Mouse (Mus musculus) hindbrain, embryonic 10.5 days (tissue): ENCODE measurements around the gene Robo2. TPM values are rescaled to one million over a fixed set of nuclear protein-coding genes. Genes with fewer than 3 reads are reported as not detected.

ENCODE experiments used
- DNase-seq: peaks from one replicate; pipeline ENCODE4 v3.0.0-alpha.2; 2017; ENCODE audit warnings: low spot score
- H3K27ac ChIP-seq: fragments of 300-500 bp; sonication (generic); 2 replicates; pipeline ENCODE4 v1.5.1; 2016; ENCODE audit warnings: mild to moderate bottlenecking, moderate library complexity
- H3K27me3 ChIP-seq: fragments of 300-500 bp; sonication (generic); 2 replicates; pipeline ENCODE4 v1.6.1; 2016; ENCODE audit warnings: mild to moderate bottlenecking; ENCODE audit not compliant: poor library complexity, insufficient read depth, severe bottlenecking
- H3K36me3 ChIP-seq: fragments of 300-500 bp; sonication (generic); 2 replicates; pipeline ENCODE4 v1.6.1; 2016; ENCODE audit warnings: mild to moderate bottlenecking, moderate library complexity
- H3K4me1 ChIP-seq: fragments of 300-500 bp; sonication (generic); replicated peaks from 2 replicates; pipeline ENCODE4 v1.6.1; 2016; ENCODE audit warnings: mild to moderate bottlenecking
- H3K4me3 ChIP-seq: fragments of 300-500 bp; sonication (generic); 2 replicates; pipeline ENCODE4 v1.5.1; 2016; ENCODE audit warnings: mild to moderate bottlenecking, moderate library complexity
- H3K9me3 ChIP-seq: fragments of 300-500 bp; sonication (generic); 2 replicates; pipeline ENCODE4 v1.6.1; 2016; ENCODE audit warnings: mild to moderate bottlenecking, moderate library complexity
- WGBS: fragments of 180-500 bp; shearing (Covaris S2); methylation state at CpG from one replicate; pipeline ENCODE4 v1.1.7; 2016; 5-methylcytosine and 5-hydroxymethylcytosine counted together
- polyA plus RNA-seq: library from polyadenylated mRNA; unstranded; fragments of >200 nt; fragmentation: Nextera tagmentation; extraction: Ambion mirVana; gene quantifications from 2 replicates; pipeline ENCODE4 v1.2.1, GENCODE M21; 2016

Robo2 gene
- 16.7 and 21.9 TPM in 2 replicates for polyA plus RNA-seq

- peak; percentile 78 for DNase-seq
- Histone ChIP-seq H3K27me3 (peaks cover 17% of the 10 kb centered on the region), H3K27ac (peak within 1 kb of the TSS; percentile 86), H3K9me3 (no peaks in the 10 kb centered on the region), H3K36me3 (no peaks in the 10 kb centered on the region), H3K4me1 (peaks cover 26% of the 10 kb centered on the region), H3K4me3 (peak within 1 kb of the TSS; percentile 69)
- under 1% methylated on average over 43 of the region's 43 CpGs for WGBS
Observed at GRCm38 (mm10) chr16:74411481-74412251, at the start of gene Robo2. Gene Robo2, minus strand, starts transcription at chr16:74411825.

- H3K4me3 ChIP-seq, result no peak overlapping the region
- H3K27ac ChIP-seq, result no peak overlapping the region
- 88% methylated on average over 3 of the region's 3 CpGs for WGBS
- no peak for DNase-seq
- H3K9me3 ChIP-seq, result no peaks in the 10 kb centered on the region
- H3K4me1 ChIP-seq, result peaks cover 11% of the 10 kb centered on the region
- no peaks in the 10 kb centered on the region for H3K36me3 ChIP-seq
- no peaks in the 10 kb centered on the region for H3K27me3 ChIP-seq
Observed at GRCm38 (mm10) chr16:74458138-74458537, 46.5 kb upstream of the Robo2 start.

GRCm38 (mm10) chr16:74457736-74458135 lies 46.1 kb upstream of the Robo2 start:
- no peak overlapping the region for H3K27ac ChIP-seq
- no peaks in the 10 kb centered on the region for H3K27me3 ChIP-seq
- H3K4me3 ChIP-seq, result no peak overlapping the region
- H3K4me1 ChIP-seq, result peaks cover 11% of the 10 kb centered on the region
- DNase-seq, result no peak
- H3K36me3 ChIP-seq, result no peaks in the 10 kb centered on the region
- WGBS, result 93% methylated on average over 8 of the region's 8 CpGs
- no peaks in the 10 kb centered on the region for H3K9me3 ChIP-seq

- 83% methylated on average over 5 of the region's 5 CpGs for WGBS
- H3K27me3 ChIP-seq, result no peaks in the 10 kb centered on the region
- peaks cover 11% of the 10 kb centered on the region for H3K4me1 ChIP-seq
- no peaks in the 10 kb centered on the region for H3K36me3 ChIP-seq
- H3K4me3 ChIP-seq, result no peak overlapping the region
- no peak for DNase-seq
- H3K9me3 ChIP-seq, result no peaks in the 10 kb centered on the region
- no peak overlapping the region for H3K27ac ChIP-seq
Observed at GRCm38 (mm10) chr16:74456808-74457470, 45.3 kb upstream of the Robo2 start.

GRCm38 (mm10) chr16:74455179-74455578 lies 43.6 kb upstream of the Robo2 start:
- Histone ChIP-seq H3K27ac (no peak overlapping the region), H3K9me3 (no peaks in the 10 kb centered on the region), H3K36me3 (no peaks in the 10 kb centered on the region), H3K4me3 (no peak overlapping the region), H3K27me3 (no peaks in the 10 kb centered on the region), H3K4me1 (peaks cover 11% of the 10 kb centered on the region)
- no peak for DNase-seq
- WGBS, result 35% methylated on average over 2 of the region's 2 CpGs

GRCm38 (mm10) chr16:74448025-74448424 lies 36.4 kb upstream of the Robo2 start:
- H3K4me3 ChIP-seq, result no peak overlapping the region
- no peaks in the 10 kb centered on the region for H3K36me3 ChIP-seq
- no peaks in the 10 kb centered on the region for H3K9me3 ChIP-seq
- no peak for DNase-seq
- H3K27ac ChIP-seq, result no peak overlapping the region
- H3K4me1 ChIP-seq, result no peaks in the 10 kb centered on the region
- H3K27me3 ChIP-seq, result no peaks in the 10 kb centered on the region
- 96% methylated on average over 4 of the region's 4 CpGs for WGBS

GRCm38 (mm10) chr16:74427071-74427470 lies 15.4 kb upstream of the Robo2 start:
- WGBS, result 36% methylated on average over 2 of the region's 2 CpGs
- no peak for DNase-seq

GRCm38 (mm10) chr16:74420324-74420723 lies 8.7 kb upstream of the Robo2 start:
- no peaks in the 10 kb centered on the region for H3K27me3 ChIP-seq
- no peak overlapping the region for H3K4me3 ChIP-seq
- DNase-seq, result no peak
- WGBS, result 75% methylated on average over 2 of the region's 2 CpGs
- 0 out of 2 replicates have a peak, but pooled peaks cover 3% of the 10 kb centered on the region for H3K4me1 ChIP-seq
- H3K36me3 ChIP-seq, result no peaks in the 10 kb centered on the region
- no peaks in the 10 kb centered on the region for H3K9me3 ChIP-seq
- H3K27ac ChIP-seq, result no peak overlapping the region

More at GRCm38 (mm10) chr16:74427071-74427470, 15.4 kb upstream of the Robo2 start:
- H3K9me3 ChIP-seq, result no peaks in the 10 kb centered on the region
- no peak overlapping the region for H3K4me3 ChIP-seq
- H3K36me3 ChIP-seq, result no peaks in the 10 kb centered on the region
- no peaks in the 10 kb centered on the region for H3K27me3 ChIP-seq
- H3K27ac ChIP-seq, result no peak overlapping the region
- H3K4me1 ChIP-seq, result peaks cover 3% of the 10 kb centered on the region; the same call in 1 of the 2 replicates

- Histone ChIP-seq H3K9me3 (no peaks in the 10 kb centered on the region), H3K4me1 (peaks cover 26% of the 10 kb centered on the region), H3K4me3 (peak overlapping the region; percentile 69), H3K27ac (peak overlapping the region; percentile 86), H3K36me3 (no peaks in the 10 kb centered on the region), H3K27me3 (peaks cover 17% of the 10 kb centered on the region)
- peak; percentile 68 for DNase-seq
- under 1% methylated on average over 20 of the region's 20 CpGs for WGBS
Observed at GRCm38 (mm10) chr16:74412471-74413291, 1.1 kb upstream of the Robo2 start.

- Histone ChIP-seq H3K27ac (peak overlapping the region; percentile 86), H3K36me3 (no peaks in the 10 kb centered on the region), H3K9me3 (no peaks in the 10 kb centered on the region), H3K4me3 (peak overlapping the region; percentile 69), H3K4me1 (peaks cover 26% of the 10 kb centered on the region), H3K27me3 (peaks cover 17% of the 10 kb centered on the region)
- under 1% methylated on average over 16 of the region's 16 CpGs for WGBS
- DNase-seq, result no peak
Observed at GRCm38 (mm10) chr16:74411021-74411420, 604 bp downstream of the Robo2 start.

GRCm38 (mm10) chr16:74410125-74410524 lies 1.5 kb downstream of the Robo2 start:
- H3K27me3 ChIP-seq, result peaks cover 17% of the 10 kb centered on the region
- H3K27ac ChIP-seq, result peak overlapping the region; percentile 2; the same call in 1 of the 2 replicates
- H3K9me3 ChIP-seq, result no peaks in the 10 kb centered on the region
- 21% methylated on average over 6 of the region's 6 CpGs for WGBS
- H3K36me3 ChIP-seq, result no peaks in the 10 kb centered on the region
- peaks cover 26% of the 10 kb centered on the region for H3K4me1 ChIP-seq
- peak overlapping the region; percentile 69 for H3K4me3 ChIP-seq
- no peak for DNase-seq

- WGBS, result 82% methylated on average over 4 of the region's 4 CpGs
- peak overlapping the region; percentile 69 for H3K4me3 ChIP-seq
- no peaks in the 10 kb centered on the region for H3K36me3 ChIP-seq
- peaks cover 26% of the 10 kb centered on the region for H3K4me1 ChIP-seq
- no peaks in the 10 kb centered on the region for H3K9me3 ChIP-seq
- H3K27ac ChIP-seq, result no peak overlapping the region
- H3K27me3 ChIP-seq, result peaks cover 17% of the 10 kb centered on the region
- no peak for DNase-seq
Observed at GRCm38 (mm10) chr16:74409548-74409947, 2.1 kb downstream of the Robo2 start.
